14 mouse cellular contexts compared by ENCODE assay signal in genomic region chr19:25436789-25437650, GRCm38 (mm10).
A peak's percentile ranks its signal among the peaks of the same experiment; 100 is the strongest.
DNase-seq lines count a peak whose midpoint lies in the region; ATAC-seq and TF ChIP-seq lines count a peak whose summit lies in the region.
"Had no signal": no experiment of that assay in that cellular context is flagged by ENCODE, and none has a peak within 500 bp of the region (broad histone marks: within the 10 kb centered on the region; RNA-seq: fewer than 3 reads in every experiment).

No protein-coding gene starts in this region.

- no peak for DNase-seq in heart, adult 18-20 months
- no peak for DNase-seq in limb, embryonic 10.5 days (ENCODE audit: low spot score)
- peak; percentile 63 for DNase-seq in embryonic facial prominence, embryonic 14.5 days (ENCODE audit: low spot score)
- DNase-seq in limb, embryonic 14.5 days (ENCODE audit: low spot score): peak; percentile 49
- DNase-seq in right cerebral cortex, adult 18-20 months: no peak
- no peak for DNase-seq in natural killer cell, adult 2 months (ENCODE audit: low spot score in 2 of 2)
- DNase-seq: gastrocnemius, postnatal 25 days; lung, embryonic 14.5 days had no signal

- H3K4me3 ChIP-seq in heart, embryonic 15.5 days: no peak overlapping the region
- no peak overlapping the region for H3K4me3 ChIP-seq in limb, embryonic 12.5 days (replicated peaks)
- H3K4me3 ChIP-seq in limb, embryonic 10.5 days: no peak overlapping the region
- H3K4me3 ChIP-seq in embryonic facial prominence, embryonic 14.5 days (ENCODE audit: low read depth, low read length): no peak overlapping the region
- no peak overlapping the region for H3K4me3 ChIP-seq in limb, embryonic 14.5 days (replicated peaks; ENCODE audit: low read length)
- H3K4me3 ChIP-seq: forebrain, embryonic 15.5 days; megakaryocyte, embryonic 14.5 days had no signal

- no peak for ATAC-seq in heart, embryonic 15.5 days (replicated peaks; ENCODE audit: insufficient number of reproducible peaks, insufficient read depth, low FRiP score, low read depth)
- no peak for ATAC-seq in limb, embryonic 12.5 days (ENCODE audit: insufficient number of reproducible peaks, insufficient read depth, low FRiP score, low TSS enrichment, low read depth)
- ATAC-seq in embryonic facial prominence, embryonic 14.5 days (ENCODE audit: low read depth): peak; percentile 63; the same call in 1 of the 2 replicates
- ATAC-seq in limb, embryonic 14.5 days (ENCODE audit: low FRiP score, low read depth): no peak
- ATAC-seq: forebrain, embryonic 15.5 days had no signal

- no peak overlapping the region for H3K4me2 ChIP-seq in heart, embryonic 15.5 days
- H3K4me2 ChIP-seq in limb, embryonic 12.5 days: no peak overlapping the region
- no peak overlapping the region for H3K4me2 ChIP-seq in embryonic facial prominence, embryonic 14.5 days (ENCODE audit: low read depth, low read length)
- no peak overlapping the region for H3K4me2 ChIP-seq in limb, embryonic 14.5 days (replicated peaks; ENCODE audit: low read depth, low read length, severe bottlenecking)
- H3K4me2 ChIP-seq: forebrain, embryonic 15.5 days; hindbrain, embryonic 14.5 days; lung, embryonic 14.5 days had no signal

- TF ChIP-seq POLR2A in limb, embryonic 14.5 days (IDR thresholded peaks at IDR 0.05; ENCODE audit: borderline replicate concordance, extremely low read depth, insufficient read depth, insufficient read length): no peak

- 75% methylated on average over 20 of the region's 20 CpGs for WGBS in heart, embryonic 15.5 days
- 82% methylated on average over 20 of the region's 20 CpGs for WGBS in limb, embryonic 12.5 days
- WGBS in limb, embryonic 10.5 days: 92% methylated on average over 20 of the region's 20 CpGs
- WGBS in embryonic facial prominence, embryonic 14.5 days: 76% methylated on average over 20 of the region's 20 CpGs
- 67% methylated on average over 20 of the region's 20 CpGs for WGBS in limb, embryonic 14.5 days

- no peak overlapping the region for H3K9ac ChIP-seq in heart, embryonic 15.5 days
- no peak overlapping the region for H3K9ac ChIP-seq in limb, embryonic 12.5 days (replicated peaks)
- H3K9ac ChIP-seq in embryonic facial prominence, embryonic 14.5 days (ENCODE audit: low read depth, low read length): no peak overlapping the region
- no peak overlapping the region for H3K9ac ChIP-seq in limb, embryonic 14.5 days (ENCODE audit: low read depth, low read length, severe bottlenecking)
- H3K9ac ChIP-seq: forebrain, embryonic 15.5 days; hindbrain, embryonic 14.5 days; lung, embryonic 14.5 days had no signal

- no peaks in the 10 kb centered on the region for H3K27me3 ChIP-seq in heart, embryonic 15.5 days
- no peaks in the 10 kb centered on the region for H3K27me3 ChIP-seq in limb, embryonic 12.5 days
- no peaks in the 10 kb centered on the region for H3K27me3 ChIP-seq in limb, embryonic 10.5 days (ENCODE audit: low read depth, poor library complexity, severe bottlenecking)
- H3K27me3 ChIP-seq in embryonic facial prominence, embryonic 14.5 days (replicated peaks; ENCODE audit: control insufficient read depth, insufficient read depth, low read length): no peaks in the 10 kb centered on the region
- H3K27me3 ChIP-seq in limb, embryonic 14.5 days (ENCODE audit: control insufficient read depth, insufficient read depth, low read length): no peaks in the 10 kb centered on the region
- H3K27me3 ChIP-seq: CH12.LX; forebrain, embryonic 15.5 days had no signal

- peak overlapping the region; percentile 36; the same call in 1 of the 2 replicates for H3K27ac ChIP-seq in heart, embryonic 15.5 days
- H3K27ac ChIP-seq in limb, embryonic 12.5 days: peak overlapping the region; percentile 37
- no peak overlapping the region for H3K27ac ChIP-seq in limb, embryonic 10.5 days
- no peak overlapping the region for H3K27ac ChIP-seq in embryonic facial prominence, embryonic 14.5 days (replicated peaks; ENCODE audit: low read depth, low read length)
- no peak overlapping the region for H3K27ac ChIP-seq in limb, embryonic 14.5 days (replicated peaks; ENCODE audit: low read depth, low read length)
- H3K27ac ChIP-seq: forebrain, embryonic 15.5 days; hindbrain, embryonic 14.5 days had no signal

- H3K4me1 ChIP-seq in heart, embryonic 15.5 days (replicated peaks): 0 out of 2 replicates have a peak, but pooled peaks cover 9% of the 10 kb centered on the region
- peaks cover 22% of the 10 kb centered on the region for H3K4me1 ChIP-seq in limb, embryonic 12.5 days (replicated peaks)
- peaks cover 24% of the 10 kb centered on the region for H3K4me1 ChIP-seq in limb, embryonic 10.5 days
- H3K4me1 ChIP-seq in embryonic facial prominence, embryonic 14.5 days (ENCODE audit: control insufficient read depth, insufficient read depth, low read length): peaks cover 13% of the 10 kb centered on the region; the same call in 1 of the 2 replicates
- peaks cover 13% of the 10 kb centered on the region; the same call in 1 of the 2 replicates for H3K4me1 ChIP-seq in limb, embryonic 14.5 days (ENCODE audit: control insufficient read depth, insufficient read depth, low read length)
- H3K4me1 ChIP-seq: forebrain, embryonic 15.5 days had no signal

- no peaks in the 10 kb centered on the region for H3K9me3 ChIP-seq in heart, embryonic 15.5 days (replicated peaks)
- H3K9me3 ChIP-seq in limb, embryonic 12.5 days: no peaks in the 10 kb centered on the region
- no peaks in the 10 kb centered on the region for H3K9me3 ChIP-seq in limb, embryonic 10.5 days (replicated peaks)
- no peaks in the 10 kb centered on the region for H3K9me3 ChIP-seq in embryonic facial prominence, embryonic 14.5 days (ENCODE audit: control insufficient read depth, low read length)
- H3K9me3 ChIP-seq in limb, embryonic 14.5 days (ENCODE audit: control insufficient read depth, low read length): no peaks in the 10 kb centered on the region
- H3K9me3 ChIP-seq: forebrain, embryonic 15.5 days had no signal

- peaks cover 34% of the 10 kb centered on the region for H3K36me3 ChIP-seq in heart, embryonic 15.5 days
- H3K36me3 ChIP-seq in limb, embryonic 12.5 days: peaks cover 28% of the 10 kb centered on the region
- peaks cover 23% of the 10 kb centered on the region for H3K36me3 ChIP-seq in limb, embryonic 10.5 days
- H3K36me3 ChIP-seq in embryonic facial prominence, embryonic 14.5 days (ENCODE audit: control insufficient read depth, insufficient read depth, low read length): peaks cover 8% of the 10 kb centered on the region; the same call in 1 of the 2 replicates
- H3K36me3 ChIP-seq in limb, embryonic 14.5 days (ENCODE audit: control insufficient read depth, insufficient read depth, low read length): peaks cover 19% of the 10 kb centered on the region
- H3K36me3 ChIP-seq: forebrain, embryonic 15.5 days had no signal

Comparison
In these comparisons a context has a peak if more than half of its experiments do, and no peak if none do; other contexts are left out.
1. H3K27ac ChIP-seq: peak in heart, embryonic 15.5 days (single experiment) and limb, embryonic 12.5 days (single experiment); none in limb, embryonic 10.5 days (single experiment), embryonic facial prominence, embryonic 14.5 days (single experiment) and limb, embryonic 14.5 days (single experiment).
2. DNase-seq: peak in embryonic facial prominence, embryonic 14.5 days (single experiment) and limb, embryonic 14.5 days (single experiment); none in heart, adult 18-20 months (0 of 2), limb, embryonic 10.5 days (single experiment), right cerebral cortex, adult 18-20 months (single experiment) and natural killer cell, adult 2 months (0 of 2).